Mouse (Mus musculus) cerebellum, adult 2 months (tissue): ENCODE results near the gene Prpf3. TPM values are rescaled to one million over a fixed set of nuclear protein-coding genes. Genes with fewer than 3 reads are reported as not detected.

Source experiments
- DNase-seq, 2 experiments: peaks; one replicate each; pipeline ENCODE4 v3.0.0; 2021
- H3K27ac ChIP-seq: fragments of 200-500 bp; 2 replicates; pipeline ENCODE4 v1.5.1; 2012; ENCODE audit warnings: low read length, control low read depth, inconsistent platforms; ENCODE audit not compliant: insufficient read depth
- H3K27me3 ChIP-seq: fragments of 200-500 bp; 2 replicates; pipeline ENCODE4 v1.6.1; 2012; ENCODE audit warnings: inconsistent platforms, mild to moderate bottlenecking, low read length, moderate library complexity; ENCODE audit not compliant: control insufficient read depth, insufficient read depth
- H3K4me1 ChIP-seq: fragments of 200-500 bp; 2 replicates; pipeline ENCODE4 v1.6.1; 2011; ENCODE audit warnings: low read length; ENCODE audit not compliant: control insufficient read depth, insufficient read depth
- H3K4me3 ChIP-seq: fragments of 200-500 bp; replicated peaks from 2 replicates; pipeline ENCODE3; 2011; ENCODE audit warnings: mild to moderate bottlenecking, low read depth, low read length, control low read depth; ENCODE audit not compliant: insufficient read depth
- CTCF ChIP-seq: fragments of 200-500 bp; IDR thresholded peaks from 2 replicates; pipeline ENCODE4 v1.5.1; 2011; ENCODE audit warnings: low read depth, mild to moderate bottlenecking, control low read depth, low read length, moderate library complexity, borderline replicate concordance; ENCODE audit not compliant: insufficient read depth
- POLR2A ChIP-seq: fragments of 200-500 bp; IDR thresholded peaks from 2 replicates; pipeline ENCODE4 v1.6.1; 2011; ENCODE audit warnings: low read length, control low read depth, borderline replicate concordance; ENCODE audit not compliant: insufficient read depth
- WGBS: fragments of 180-500 bp; shearing (Covaris S2); methylation state at CpG from one replicate; pipeline ENCODE4 v1.1.7; 2018; 5-methylcytosine and 5-hydroxymethylcytosine counted together
- polyA plus RNA-seq: library from polyadenylated mRNA; depleted of rRNA; stranded (reverse); fragments of >200 nt; gene quantifications from 2 replicates; pipeline ENCODE4 v1.2.3, GENCODE M21; 2012

Prpf3 gene
- polyA plus RNA-seq, 1 experiment: 41.6 TPM

DNA sequence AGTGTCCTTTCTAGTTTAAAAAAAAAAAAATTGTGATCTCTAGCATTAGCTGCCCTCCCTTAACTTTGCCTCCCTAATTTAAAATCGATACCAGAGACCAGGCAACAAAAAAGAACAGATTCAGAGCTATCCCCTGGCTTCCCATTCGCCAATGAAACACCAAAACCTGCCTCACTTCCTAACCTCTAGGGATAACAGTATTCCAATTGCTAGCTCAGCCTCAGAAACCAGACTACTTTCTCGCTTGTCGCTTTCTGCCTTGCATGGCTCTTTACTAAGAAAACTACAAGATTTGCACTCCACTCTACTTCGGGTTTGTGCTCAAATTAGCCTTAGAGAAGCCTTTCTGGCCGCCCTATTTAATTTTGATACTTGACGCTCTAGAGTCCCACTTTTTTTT lies 430 bp upstream of the Prpf3 start:
- Histone ChIP-seq H3K4me1 (no peaks in the 10 kb centered on the region), H3K4me3 (peak overlapping the region; percentile 66), H3K27ac (0 out of 2 replicates have a peak overlapping the region, but pooled peaks have one; percentile 8), H3K27me3 (no peaks in the 10 kb centered on the region)
- TF ChIP-seq CTCF: no peak
- no peak for TF ChIP-seq POLR2A
- 21% methylated on average over 7 of the region's 7 CpGs for WGBS
- no peak for DNase-seq

DNA sequence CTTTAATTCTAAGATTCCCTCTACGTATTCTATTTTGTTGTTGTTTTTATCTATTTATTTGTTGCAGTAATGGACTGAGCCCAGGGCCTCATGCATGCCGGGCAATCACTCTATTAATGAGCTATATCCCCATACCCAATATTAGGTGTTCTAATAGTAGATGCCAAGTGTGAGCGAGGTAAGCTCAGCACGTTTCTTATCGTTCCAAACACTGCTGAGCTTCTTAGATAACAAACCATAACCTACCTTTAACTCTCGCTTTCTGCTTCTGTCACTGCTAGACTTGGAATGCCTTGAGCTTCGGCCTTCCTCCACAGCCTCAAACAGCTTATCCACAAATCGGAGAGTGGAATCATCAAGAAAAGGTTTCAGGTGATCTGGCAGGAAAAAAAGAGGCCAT lies 4.4 kb downstream of the Prpf3 start:
- 97% methylated on average over 8 of the region's 8 CpGs for WGBS
- TF ChIP-seq CTCF: no peak
- no peak for TF ChIP-seq POLR2A
- Histone ChIP-seq H3K4me1 (no peaks in the 10 kb centered on the region), H3K27ac (no peak overlapping the region), H3K27me3 (no peaks in the 10 kb centered on the region), H3K4me3 (no peak overlapping the region)
- DNase-seq: no peak

DNA sequence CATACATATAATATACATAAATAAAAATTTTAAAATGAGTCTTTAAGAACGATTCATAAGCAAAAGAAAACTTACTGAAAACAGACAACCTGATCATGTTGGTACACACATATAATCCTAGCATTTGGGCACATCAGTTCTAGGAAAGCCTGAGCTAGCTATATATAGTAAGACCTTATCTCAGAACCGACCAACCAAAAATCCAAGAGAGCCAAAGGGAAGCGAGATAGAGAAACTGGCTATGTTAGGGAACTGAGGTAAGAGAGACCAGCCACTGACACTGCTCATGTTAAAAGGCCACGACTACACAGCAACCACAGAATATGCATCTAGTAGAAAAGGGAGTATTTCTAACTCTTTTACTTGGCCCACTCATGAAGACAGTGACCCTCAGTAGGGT lies 5.1 kb downstream of the Prpf3 start:
- Histone ChIP-seq H3K27ac (no peak overlapping the region), H3K4me1 (no peaks in the 10 kb centered on the region), H3K4me3 (no peak overlapping the region), H3K27me3 (no peaks in the 10 kb centered on the region)
- TF ChIP-seq CTCF (no peak), POLR2A (no peak)
- WGBS: 83% methylated on average over 4 of the region's 4 CpGs
- no peak for DNase-seq

DNA sequence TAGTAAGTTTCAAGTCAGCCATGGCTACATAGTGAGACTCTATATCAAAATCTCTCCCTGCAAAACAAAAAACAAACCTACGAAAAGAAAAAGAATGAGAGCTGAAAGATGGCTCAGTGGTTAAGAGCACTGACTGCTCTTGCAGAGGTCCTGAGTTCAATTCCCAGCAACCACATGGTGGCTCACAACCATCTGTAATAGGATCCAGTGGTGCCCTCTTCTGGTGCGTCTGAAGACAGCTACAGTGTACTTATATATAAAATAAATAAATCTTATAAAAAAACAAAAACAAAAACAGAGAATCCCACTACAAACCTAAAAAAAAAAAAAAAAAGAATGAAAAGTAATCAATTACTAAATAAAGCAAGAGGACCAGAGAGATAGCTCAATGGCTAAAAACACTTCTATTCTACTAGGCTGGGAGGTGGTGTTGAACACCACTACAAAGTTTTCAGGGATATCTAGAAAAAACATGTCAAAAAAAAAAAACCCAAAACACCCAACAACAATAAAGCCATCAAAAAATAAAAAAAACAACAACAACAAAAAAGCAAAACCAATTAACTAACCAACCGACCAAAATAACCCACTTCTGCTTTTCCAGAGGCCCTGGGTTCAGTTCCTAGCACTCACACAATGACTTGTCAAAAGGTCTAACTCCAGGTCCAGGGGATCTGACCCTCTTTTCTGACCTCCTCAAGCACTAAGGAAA lies 13.0 kb downstream of the Prpf3 start:
- H3K27me3 ChIP-seq: no peaks in the 10 kb centered on the region
- H3K4me3 ChIP-seq: no peak overlapping the region
- WGBS: 91% methylated on average over 3 of the region's 3 CpGs
- H3K4me1 ChIP-seq: no peaks in the 10 kb centered on the region
- H3K27ac ChIP-seq: no peak overlapping the region
- no peak for DNase-seq
- TF ChIP-seq CTCF (no peak), POLR2A (no peak)

DNA sequence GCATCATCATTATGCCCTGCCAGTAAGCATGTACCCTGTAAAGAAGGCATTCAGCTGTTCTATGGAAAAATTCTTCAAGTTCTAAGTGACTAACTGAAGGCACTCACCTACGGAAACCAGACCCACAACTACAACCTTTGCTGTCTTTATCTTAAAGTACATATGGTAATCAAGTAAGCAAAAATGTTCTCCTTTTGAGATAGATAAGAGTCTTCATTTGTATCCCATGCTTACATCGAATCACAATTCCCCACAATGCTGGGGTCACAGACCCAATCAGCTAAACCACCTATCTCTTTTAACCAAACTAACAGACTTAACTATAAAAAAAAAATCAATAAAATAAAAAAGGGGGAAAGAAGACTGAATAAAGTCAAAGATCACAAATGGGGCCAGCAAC lies 16.4 kb downstream of the Prpf3 start:
- WGBS: 96% methylated on average over 2 of the region's 2 CpGs
- no peaks in the 10 kb centered on the region for H3K27me3 ChIP-seq
- no peak overlapping the region for H3K27ac ChIP-seq
- H3K4me1 ChIP-seq: no peaks in the 10 kb centered on the region
- TF ChIP-seq POLR2A (no peak), CTCF (no peak)
- H3K4me3 ChIP-seq: no peak overlapping the region
- no peak for DNase-seq

DNA sequence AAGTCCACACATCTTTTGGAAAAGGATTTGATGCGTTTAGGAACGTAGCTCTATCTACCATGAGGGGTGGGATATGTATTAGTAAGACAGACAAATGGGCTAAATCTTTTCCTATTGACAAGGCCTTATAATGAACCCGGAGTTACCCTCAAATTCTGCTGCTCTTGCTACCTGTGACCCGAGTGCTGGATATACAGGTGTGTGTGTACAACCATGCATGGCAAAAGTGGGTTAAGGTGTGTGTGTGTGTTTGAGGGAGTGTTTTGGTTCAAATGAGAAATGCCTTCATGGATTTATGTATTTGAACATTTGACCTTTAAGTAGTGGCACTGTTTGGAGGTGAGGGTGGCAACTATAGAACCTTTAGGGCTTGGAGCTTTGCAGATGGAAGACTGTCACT lies 26.6 kb downstream of the Prpf3 start:
- no peak for DNase-seq
- 99% methylated on average over 4 of the region's 4 CpGs for WGBS
- Histone ChIP-seq H3K27me3 (no peaks in the 10 kb centered on the region), H3K27ac (no peak overlapping the region), H3K4me3 (no peak overlapping the region), H3K4me1 (no peaks in the 10 kb centered on the region)
- TF ChIP-seq CTCF (no peak), POLR2A (no peak)

DNA sequence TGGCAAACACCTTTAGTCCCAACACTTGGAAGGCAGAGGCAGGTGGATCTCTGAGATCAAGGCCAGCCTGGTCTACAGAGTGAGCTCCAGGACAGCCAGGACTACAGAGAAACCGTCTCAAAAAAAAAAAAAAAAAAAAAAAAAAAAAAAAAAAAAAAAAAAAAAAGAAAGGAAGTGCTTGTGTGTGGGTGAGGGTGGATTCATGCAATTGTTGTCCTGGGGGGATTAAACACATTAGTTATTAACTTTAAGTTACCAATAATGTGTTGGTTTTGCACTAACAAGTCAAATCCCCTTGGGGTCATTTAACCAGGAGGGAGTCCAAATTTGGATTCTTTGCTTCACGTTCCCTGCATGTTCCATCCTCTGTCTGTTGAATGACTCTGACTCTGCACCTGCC lies 29.4 kb downstream of the Prpf3 start:
- TF ChIP-seq CTCF (no peak), POLR2A (no peak)
- no peak for DNase-seq
- Histone ChIP-seq H3K4me1 (no peaks in the 10 kb centered on the region), H3K27ac (no peak overlapping the region), H3K27me3 (no peaks in the 10 kb centered on the region), H3K4me3 (no peak overlapping the region)
- WGBS: 44% methylated on average over 2 of the region's 2 CpGs
